Mouse (Mus musculus): ENCODE measurements around the gene Sys1.

DNA sequence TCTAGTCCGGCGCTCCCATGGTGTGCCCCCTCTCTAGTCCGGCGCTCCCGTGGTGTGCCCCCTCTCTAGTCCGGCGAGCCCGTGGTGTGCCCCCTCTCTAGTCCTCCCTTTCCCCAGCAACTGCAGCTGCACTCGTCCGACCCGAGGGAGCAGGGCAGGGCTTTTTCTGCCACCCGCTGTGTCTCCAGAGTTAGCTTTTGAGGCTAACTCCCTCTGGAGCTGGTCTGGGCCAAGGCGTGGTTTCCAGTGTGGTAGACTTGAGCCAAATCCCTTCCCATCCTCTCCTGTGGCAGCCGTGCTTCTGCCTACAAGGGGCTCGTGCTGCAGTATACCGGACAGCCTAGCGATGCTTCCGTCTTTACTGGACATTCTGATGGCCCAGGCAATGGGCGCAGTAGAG lies 51.0 kb downstream of the Sys1 start:
- TF ChIP-seq POLR2A (IDR thresholded peaks at IDR 0.05; ENCODE audit: low read depth, low read length) = no peak
- TF ChIP-seq CTCF (conservative IDR thresholded peaks at IDR 0.05; ENCODE audit: insufficient read depth, insufficient read length, low read depth, low read length) = no peak
